In genomic region chr16:20237426-20237825, GRCm38 (mm10) we compare ENCODE assay signal across 10 mouse cellular contexts. TPM values are rescaled to one million over a fixed set of nuclear protein-coding genes. Genes with fewer than 3 reads are reported as not detected.
DNase-seq lines count a peak whose midpoint lies in the region; ATAC-seq and TF ChIP-seq lines count a peak whose summit lies in the region.
"Had no signal": no experiment of that assay in that cellular context is flagged by ENCODE, and none has a peak within 500 bp of the region (broad histone marks: within the 10 kb centered on the region; RNA-seq: fewer than 3 reads in every experiment).

No protein-coding gene starts in this region.

- TF ChIP-seq POLR2A in olfactory bulb, adult 2 months (IDR thresholded peaks at IDR 0.05; ENCODE audit: insufficient read depth, low read depth, low read length) = no peak

- intact Hi-C loops in gastrocnemius, adult 2 months (cut with DNase I) = no loop called here

- ATAC-seq in forebrain, postnatal 0 days = peak; percentile 73
- no peak for ATAC-seq in forebrain, embryonic 11.5 days (replicated peaks; ENCODE audit: low FRiP score)

- DNase-seq in forebrain, postnatal 0 days = peak; percentile 41
- no peak for DNase-seq in forebrain, embryonic 11.5 days (ENCODE audit: low spot score)
- DNase-seq in retina, postnatal 1 day = peak; percentile 50
- no peak for DNase-seq in retina, embryonic 14.5 days (ENCODE audit: low spot score)
- DNase-seq in embryo, embryonic 9.5 days (ENCODE audit: extremely low spot score) = peak; percentile 12
- no peak for DNase-seq in thymus, adult 18-20 months
- DNase-seq in gastrocnemius, adult 2 months = no peak
- DNase-seq: thymus, postnatal 36 days had no signal

- 0 out of 2 replicates have a peak, but pooled peaks cover 12% of the 10 kb centered on the region for H3K36me3 ChIP-seq in forebrain, postnatal 0 days (ENCODE audit: insufficient read depth)
- no peaks in the 10 kb centered on the region for H3K36me3 ChIP-seq in forebrain, embryonic 11.5 days (ENCODE audit: control insufficient read depth, insufficient read depth, low read length)

- H3K4me1 ChIP-seq in forebrain, postnatal 0 days (ENCODE audit: insufficient read depth) = 0 out of 2 replicates have a peak, but pooled peaks cover 7% of the 10 kb centered on the region
- peaks cover 4% of the 10 kb centered on the region; the same call in 1 of the 2 replicates for H3K4me1 ChIP-seq in forebrain, embryonic 11.5 days (replicated peaks; ENCODE audit: control insufficient read depth, insufficient read depth, low read length)
- H3K4me1 ChIP-seq in olfactory bulb, adult 2 months (ENCODE audit: control insufficient read depth, insufficient read depth, low read length) = peaks cover 12% of the 10 kb centered on the region

- no peaks in the 10 kb centered on the region for H3K9me3 ChIP-seq in forebrain, postnatal 0 days (ENCODE audit: low read length)
- H3K9me3 ChIP-seq in forebrain, embryonic 11.5 days (ENCODE audit: control insufficient read depth, low read length) = no peaks in the 10 kb centered on the region

- H3K9ac ChIP-seq in forebrain, postnatal 0 days = no peak overlapping the region
- H3K9ac ChIP-seq in forebrain, embryonic 11.5 days (ENCODE audit: low read length) = no peak overlapping the region
- H3K9ac ChIP-seq: liver, embryonic 14.5 days had no signal

- TF ChIP-seq CTCF in forebrain, postnatal 0 days (IDR thresholded peaks at IDR 0.05; ENCODE audit: low read depth) = no peak
- no peak for TF ChIP-seq CTCF in olfactory bulb, adult 2 months (IDR thresholded peaks at IDR 0.05; ENCODE audit: insufficient read depth, low read depth, low read length)
- TF ChIP-seq CTCF in gastrocnemius, adult 2 months (IDR thresholded peaks at IDR 0.05) = no peak

- H3K4me2 ChIP-seq in forebrain, postnatal 0 days (ENCODE audit: low read depth) = no peak overlapping the region
- no peak overlapping the region for H3K4me2 ChIP-seq in forebrain, embryonic 11.5 days (ENCODE audit: low read depth, low read length, severe bottlenecking)

- WGBS in forebrain, postnatal 0 days = 29% methylated on average over 4 of the region's 4 CpGs
- WGBS in forebrain, embryonic 11.5 days = 48% methylated on average over 4 of the region's 4 CpGs
- WGBS in olfactory bulb, adult 2 months = 43% methylated on average over 4 of the region's 4 CpGs

- H3K27me3 ChIP-seq in forebrain, postnatal 0 days (ENCODE audit: insufficient read depth, low read length) = no peaks in the 10 kb centered on the region
- no peaks in the 10 kb centered on the region for H3K27me3 ChIP-seq in forebrain, embryonic 11.5 days (ENCODE audit: control insufficient read depth, insufficient read depth, low read length)

- no peak overlapping the region for H3K4me3 ChIP-seq in forebrain, postnatal 0 days (ENCODE audit: low read depth, low read length)
- H3K4me3 ChIP-seq in forebrain, embryonic 11.5 days (ENCODE audit: low read depth, low read length) = no peak overlapping the region
- H3K4me3 ChIP-seq in olfactory bulb, adult 2 months (ENCODE audit: insufficient read depth, low read depth, low read length) = no peak overlapping the region
- no peak overlapping the region for H3K4me3 ChIP-seq in gastrocnemius, adult 2 months

- H3K27ac ChIP-seq in forebrain, postnatal 0 days (ENCODE audit: low read depth, low read length) = peak overlapping the region; percentile 50; the same call in 1 of the 2 replicates
- no peak overlapping the region for H3K27ac ChIP-seq in forebrain, embryonic 11.5 days (ENCODE audit: low read depth, low read length)
- peak overlapping the region; percentile 48 for H3K27ac ChIP-seq in olfactory bulb, adult 2 months (ENCODE audit: insufficient read depth, low read depth, low read length)
- no peak overlapping the region for H3K27ac ChIP-seq in gastrocnemius, adult 2 months
- H3K27ac ChIP-seq: liver, embryonic 14.5 days had no signal

RNA-seq across cellular contexts. Expression of gene Map6d1, which starts 3.7 kb away (rescaled TPM):
- total RNA-seq in forebrain, postnatal 0 days (2014; rRNA removed) = 4.8 and 7.2 TPM in 2 replicates
- polyA plus RNA-seq in forebrain, postnatal 0 days (2015; fragmentation: Nextera tagmentation; extraction: Ambion mirVana) = 2.7 and 4.2 TPM in 2 replicates
- polyA plus RNA-seq in forebrain, embryonic 11.5 days (2014; fragmentation: Nextera tagmentation; extraction: Ambion mirVana) = 1.3 and 2.0 TPM in 2 replicates
- polyA plus RNA-seq in olfactory bulb, adult 2 months (2012; ENCODE audit: insufficient read depth, insufficient read length, low replicate concordance, missing spikeins) = not detected in 2 replicates
- under 1 TPM; 0.26 to 0.78 TPM for total RNA-seq in gastrocnemius, adult 2 months (2021)

Comparison
In these comparisons a context has a peak if more than half of its experiments do, and no peak if none do; other contexts are left out.
1. DNase-seq: peak in forebrain, postnatal 0 days (single experiment), retina, postnatal 1 day (single experiment) and embryo, embryonic 9.5 days (single experiment); none in forebrain, embryonic 11.5 days (single experiment), retina, embryonic 14.5 days (single experiment), thymus, adult 18-20 months (0 of 2) and gastrocnemius, adult 2 months (single experiment).
2. H3K27ac ChIP-seq: peak in forebrain, postnatal 0 days (single experiment) and olfactory bulb, adult 2 months (single experiment); none in forebrain, embryonic 11.5 days (single experiment) and gastrocnemius, adult 2 months (single experiment).